Mouse (Mus musculus) kidney, postnatal 14 days (tissue): ENCODE data around the gene Tmem63c.

Experiments used
- DNase-seq: peaks from one replicate; pipeline ENCODE4 v3.0.0; 2022; ENCODE audit warnings: mixed read lengths

The Tmem63c gene

DNA sequence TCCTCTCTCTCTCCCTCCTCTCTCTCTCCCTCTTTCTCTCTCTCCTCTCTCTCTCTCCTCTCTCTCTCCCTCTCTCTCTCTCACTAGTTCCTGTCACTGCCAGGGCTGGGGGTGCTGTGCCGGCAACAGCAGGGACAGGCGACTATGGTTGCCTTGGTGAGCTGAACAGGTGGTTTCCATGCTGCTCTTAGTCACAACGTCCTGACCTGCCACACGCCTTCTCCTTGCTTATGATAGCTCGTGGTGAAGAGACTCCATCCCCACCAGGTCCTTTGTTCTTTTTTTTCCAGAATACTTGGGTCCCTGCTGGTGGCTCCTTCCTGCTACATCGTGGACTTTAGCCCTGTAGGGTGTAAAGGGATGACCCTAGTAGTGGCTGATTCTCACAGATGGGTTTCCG, 18.9 kb upstream of the Tmem63c start:
- no peak for DNase-seq

GRCm38 (mm10) chr12:87002815-87003214, 18.3 kb upstream of the Tmem63c start:
- no peak for DNase-seq

GRCm38 (mm10) chr12:87003606-87004005, 17.5 kb upstream of the Tmem63c start:
- DNase-seq: no peak

DNA sequence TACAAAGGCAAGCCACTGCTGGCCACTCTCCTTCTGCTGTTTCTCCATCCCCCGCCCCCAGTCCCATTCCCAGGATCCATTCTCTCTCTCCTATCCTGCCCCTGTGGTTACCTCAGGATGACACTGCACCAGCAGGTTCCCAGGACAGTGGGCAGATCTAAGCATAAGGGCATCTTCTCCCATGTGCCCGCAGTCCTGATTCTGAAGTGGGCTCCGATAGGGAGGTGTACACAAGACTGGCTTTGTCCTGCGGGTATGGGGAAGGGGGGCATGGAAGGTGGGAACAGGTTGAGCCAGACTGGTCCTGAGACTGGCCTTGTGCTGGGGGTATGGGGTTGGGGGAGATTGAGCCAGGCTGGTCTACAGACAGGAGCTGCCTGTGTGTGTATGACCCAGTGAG, 16.5 kb upstream of the Tmem63c start:
- no peak for DNase-seq

- no peak for DNase-seq
Observed at GRCm38 (mm10) chr12:87017041-87017440, 4.1 kb upstream of the Tmem63c start.

DNA sequence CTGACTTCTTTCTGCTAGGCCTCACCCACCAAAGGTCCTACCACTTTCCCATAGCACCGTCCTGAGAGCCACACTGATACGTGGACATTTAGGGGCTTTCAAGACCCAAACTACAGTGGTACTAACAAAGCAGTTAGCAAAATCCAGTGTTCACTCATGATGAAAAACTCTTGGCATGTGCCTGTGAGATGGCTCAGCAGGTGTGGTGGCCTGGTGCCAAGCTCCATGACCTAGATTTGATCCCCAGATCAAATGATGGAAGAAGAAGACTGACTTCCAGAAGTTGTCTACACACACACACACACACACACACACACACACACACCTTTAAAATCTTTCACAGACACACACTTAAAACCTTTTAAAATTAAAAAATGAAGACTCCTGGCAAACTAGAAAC, 2.4 kb upstream of the Tmem63c start:
- DNase-seq: no peak

GRCm38 (mm10) chr12:87022006-87022405, 866 bp downstream of the Tmem63c start:
- DNase-seq: no peak

GRCm38 (mm10) chr12:87023456-87023855, 2.3 kb downstream of the Tmem63c start:
- DNase-seq: no peak

- DNase-seq: no peak
Observed at GRCm38 (mm10) chr12:87026109-87026870, 5.2 kb downstream of the Tmem63c start.

GRCm38 (mm10) chr12:87026871-87027240, 5.7 kb downstream of the Tmem63c start:
- no peak for DNase-seq

DNA sequence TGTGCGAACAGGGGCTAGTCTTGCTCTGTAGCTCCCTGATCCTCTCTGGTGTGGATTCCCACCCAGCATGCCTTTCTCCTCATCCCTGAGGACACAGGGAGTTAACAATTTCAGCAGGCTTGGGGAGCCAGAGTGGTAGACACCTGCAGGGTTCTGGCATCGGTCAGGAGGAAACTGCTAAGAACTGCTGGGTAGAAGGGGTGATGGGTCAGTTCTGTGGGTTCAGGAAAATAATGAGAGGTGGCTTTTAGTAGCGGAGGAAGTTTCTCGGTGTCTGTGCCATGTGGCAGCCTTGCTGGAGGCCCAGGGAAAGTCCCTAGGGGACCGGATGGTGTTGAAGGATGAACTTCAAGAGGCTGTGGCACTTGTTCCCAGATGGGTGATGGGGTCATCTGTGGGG, 6.3 kb downstream of the Tmem63c start:
- no peak for DNase-seq

DNA sequence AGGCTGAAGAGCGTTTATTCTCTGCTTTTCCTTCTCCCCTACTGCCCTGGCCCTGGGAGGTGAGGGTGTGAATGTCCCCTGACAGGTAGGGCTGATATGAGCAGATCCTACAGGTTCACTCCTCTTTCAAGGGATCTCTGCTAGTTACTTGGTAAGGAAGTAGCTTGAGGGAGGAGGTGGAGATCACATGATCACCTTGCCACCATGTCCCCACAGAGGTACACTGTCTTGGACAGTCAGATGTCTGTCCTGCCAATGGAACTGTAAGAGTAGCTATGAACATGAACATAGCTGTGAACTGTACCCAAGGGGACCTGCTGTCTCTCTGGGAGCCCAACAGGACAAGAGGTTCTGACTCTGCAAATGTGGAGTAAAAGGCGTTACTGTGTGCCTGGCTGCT, 6.9 kb downstream of the Tmem63c start:
- no peak for DNase-seq

- no peak for DNase-seq
Observed at GRCm38 (mm10) chr12:87029251-87029976, 8.3 kb downstream of the Tmem63c start.

- peak; percentile 10 for DNase-seq
Observed at GRCm38 (mm10) chr12:87031163-87031763, 10.1 kb downstream of the Tmem63c start.

GRCm38 (mm10) chr12:87036631-87037030, 15.5 kb downstream of the Tmem63c start:
- no peak for DNase-seq

GRCm38 (mm10) chr12:87040166-87040565, 19.0 kb downstream of the Tmem63c start:
- no peak for DNase-seq

- no peak for DNase-seq
Observed at GRCm38 (mm10) chr12:87040857-87041256, 19.7 kb downstream of the Tmem63c start.

GRCm38 (mm10) chr12:87042456-87042855, 21.3 kb downstream of the Tmem63c start:
- DNase-seq: no peak

- no peak for DNase-seq
Observed at GRCm38 (mm10) chr12:87043221-87043620, 22.1 kb downstream of the Tmem63c start.

DNA sequence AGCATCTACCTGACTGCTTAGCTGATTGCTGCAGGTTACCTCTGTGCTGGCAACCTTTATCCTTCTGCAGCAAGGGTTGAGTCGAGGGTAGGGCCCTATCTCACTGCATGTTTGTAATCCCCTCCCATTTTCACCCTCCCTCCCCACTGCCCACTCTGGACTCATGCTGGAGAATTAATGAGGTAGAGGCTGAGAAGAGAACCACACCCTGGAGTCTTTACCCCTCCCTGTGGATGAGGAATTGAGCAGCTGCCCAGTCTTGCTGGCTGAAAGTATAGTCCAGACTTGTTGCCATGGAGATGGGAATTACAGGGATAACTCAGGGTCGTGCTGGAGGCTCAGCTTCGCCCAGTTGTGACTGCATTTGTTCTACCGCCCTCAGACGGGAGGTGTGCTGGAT, 23.6 kb downstream of the Tmem63c start:
- DNase-seq: no peak

- no peak for DNase-seq
Observed at GRCm38 (mm10) chr12:87047536-87047935, 26.4 kb downstream of the Tmem63c start.

DNA sequence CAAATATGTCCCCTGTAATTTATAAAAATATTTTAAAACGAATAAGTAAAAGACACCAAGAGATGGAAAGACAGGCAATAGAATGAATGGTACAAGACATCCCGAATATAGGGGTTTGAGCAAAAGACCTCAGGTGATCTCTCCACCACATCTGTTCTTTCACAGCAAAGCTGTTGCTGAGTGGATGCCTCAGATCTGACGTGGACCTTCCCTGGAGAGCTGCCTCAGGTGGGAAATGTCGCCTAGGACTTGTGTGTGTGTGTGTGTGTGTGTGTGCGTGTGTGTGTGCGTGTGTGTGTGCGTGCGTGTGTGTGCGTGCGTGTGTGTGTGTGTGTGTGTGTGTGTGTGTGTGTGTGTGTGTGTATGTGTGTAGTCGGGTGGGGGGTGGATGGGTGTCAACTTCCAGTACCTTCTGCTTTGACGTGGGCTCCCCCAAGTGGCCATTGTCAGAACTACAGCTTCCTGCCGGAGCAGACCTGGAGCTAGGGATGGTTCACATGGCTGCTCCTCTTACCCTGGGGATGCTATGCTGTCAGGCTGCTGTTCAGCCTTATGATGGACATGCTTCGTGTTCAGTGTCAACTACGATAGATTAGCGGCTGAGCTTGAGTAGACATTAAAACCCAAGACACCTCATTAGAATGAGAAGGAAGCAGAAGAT, 31.7 kb downstream of the Tmem63c start:
- DNase-seq: peak; percentile 79

GRCm38 (mm10) chr12:87054873-87055272, 33.7 kb downstream of the Tmem63c start:
- DNase-seq: no peak

DNA sequence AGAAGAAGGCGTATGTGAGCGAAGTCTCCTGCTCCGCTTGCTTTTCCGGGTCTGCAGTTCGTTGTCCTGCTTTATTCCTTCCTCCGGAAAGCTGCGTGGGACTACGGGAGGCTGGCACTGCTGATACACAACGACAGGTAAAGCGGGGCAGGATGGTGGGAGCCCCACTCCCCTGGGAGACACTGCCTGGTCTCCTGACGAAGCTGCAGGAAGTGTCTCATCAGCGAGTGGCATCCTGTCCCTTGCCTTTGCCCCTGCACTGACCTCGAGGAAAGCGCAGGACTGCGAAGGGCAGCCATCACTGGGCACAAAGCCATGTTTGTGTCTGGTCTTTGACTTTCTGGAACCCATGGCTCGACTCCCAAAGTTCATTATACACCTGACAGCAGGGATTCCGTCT, 35.9 kb downstream of the Tmem63c start:
- peak; percentile 54 for DNase-seq
